Mouse (Mus musculus): ENCODE measurements around the gene Mobp.

DNA sequence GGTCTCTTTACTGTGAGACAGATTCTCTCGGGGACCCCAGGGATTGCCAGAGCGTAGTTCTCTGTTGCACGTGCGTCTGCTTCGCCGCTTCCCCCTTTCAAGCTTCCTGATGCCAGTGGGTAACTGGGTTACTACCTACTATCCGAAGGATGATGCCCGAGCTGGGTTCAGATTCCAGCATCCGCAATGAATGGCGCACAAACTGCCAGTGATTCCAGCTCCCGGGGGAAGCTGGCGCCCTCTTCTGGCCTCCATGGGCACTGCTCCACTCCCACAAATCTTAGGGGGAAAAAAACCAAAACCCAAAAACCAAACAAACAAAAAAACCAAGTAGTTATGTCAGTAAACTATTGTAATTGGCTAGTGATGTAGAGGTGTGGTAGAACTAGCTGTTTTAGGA, 53.2 kb downstream of the Mobp start:
- TF ChIP-seq CTCF (IDR thresholded peaks at IDR 0.05; ENCODE audit: insufficient read depth, low read depth, low read length) (peak; percentile 49; the same call in 1 of the 2 replicates), POLR2A (IDR thresholded peaks at IDR 0.05; ENCODE audit: insufficient read depth, low read depth, low read length) (no peak)
